Mouse (Mus musculus) embryo, embryonic 11.5 days (tissue): ENCODE measurements around the gene Tcstv3.
"Not testable (repeated sequence)": the region's sequence is repeated elsewhere in the genome, so short reads cannot be mapped to it uniquely, and the experiment has no call there.

Source experiments
- DNase-seq: peaks from one replicate; pipeline ENCODE4 v3.0.0-alpha.2; 2012; ENCODE audit warnings: low read depth, low spot score

The Tcstv3 gene

DNA sequence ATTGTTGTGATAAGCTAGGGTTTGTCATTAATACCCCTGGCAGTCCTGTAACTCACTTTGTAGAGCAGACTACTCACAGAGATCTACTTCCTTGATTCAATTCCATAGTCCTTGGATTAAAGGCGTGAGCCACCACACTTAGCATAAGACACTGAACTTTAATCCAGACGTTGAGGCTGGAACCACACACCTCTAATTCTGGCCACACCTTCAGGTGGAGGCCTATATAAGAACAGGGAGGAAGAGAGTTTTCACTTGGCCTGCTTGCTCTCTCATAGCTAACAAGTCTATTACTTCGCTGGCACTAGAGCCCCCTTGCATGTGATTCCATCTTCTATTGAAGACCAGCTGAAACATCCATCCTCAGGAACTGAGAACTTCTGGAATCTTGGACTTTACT lies at the start of gene Tcstv3:
TSS of gene Tcstv3 (plus strand) at position 301 of the 400 bp plus-strand sequence.
- DNase-seq: not testable (repeated sequence)

DNA sequence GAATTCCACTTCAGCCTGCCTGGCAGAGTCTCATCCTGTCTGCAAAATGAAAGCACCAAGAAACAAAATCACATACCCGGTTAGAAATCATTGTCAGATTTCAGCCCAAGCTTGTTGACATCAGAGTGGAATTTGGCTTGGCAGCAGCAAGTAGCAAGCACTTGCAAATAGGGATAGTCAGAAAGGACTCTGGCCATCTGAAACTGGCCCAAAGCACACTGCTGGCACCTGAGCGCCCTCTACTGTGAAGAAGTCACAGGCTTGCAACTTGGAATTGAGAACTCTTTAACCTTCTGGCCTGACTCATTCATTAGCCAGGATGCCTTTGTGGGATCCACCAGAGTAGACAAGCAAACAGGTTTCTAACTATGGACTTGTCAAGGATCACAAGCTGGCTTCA lies 38.8 kb upstream of the Tcstv3 start:
- not testable (repeated sequence) for DNase-seq

DNA sequence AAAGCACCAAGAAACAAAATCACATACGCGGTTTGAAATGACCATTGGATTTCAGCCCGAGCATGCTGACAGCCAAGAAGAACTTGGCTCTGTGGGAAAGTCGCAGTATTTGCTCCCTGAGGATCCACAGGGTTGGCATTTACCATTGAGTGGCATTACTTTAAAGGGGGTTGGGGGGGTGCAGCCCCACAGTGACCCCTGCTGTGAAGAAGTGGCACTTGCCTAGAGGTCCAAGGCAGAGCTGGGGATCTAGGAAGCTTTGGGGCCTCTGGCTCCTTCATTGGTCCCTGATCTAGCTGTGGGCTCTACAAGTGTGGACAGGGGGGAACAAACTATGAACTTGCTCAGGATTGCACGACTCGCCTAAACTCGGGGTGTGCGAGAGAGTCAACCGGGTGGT lies 37.9 kb upstream of the Tcstv3 start:
- no peak for DNase-seq

DNA sequence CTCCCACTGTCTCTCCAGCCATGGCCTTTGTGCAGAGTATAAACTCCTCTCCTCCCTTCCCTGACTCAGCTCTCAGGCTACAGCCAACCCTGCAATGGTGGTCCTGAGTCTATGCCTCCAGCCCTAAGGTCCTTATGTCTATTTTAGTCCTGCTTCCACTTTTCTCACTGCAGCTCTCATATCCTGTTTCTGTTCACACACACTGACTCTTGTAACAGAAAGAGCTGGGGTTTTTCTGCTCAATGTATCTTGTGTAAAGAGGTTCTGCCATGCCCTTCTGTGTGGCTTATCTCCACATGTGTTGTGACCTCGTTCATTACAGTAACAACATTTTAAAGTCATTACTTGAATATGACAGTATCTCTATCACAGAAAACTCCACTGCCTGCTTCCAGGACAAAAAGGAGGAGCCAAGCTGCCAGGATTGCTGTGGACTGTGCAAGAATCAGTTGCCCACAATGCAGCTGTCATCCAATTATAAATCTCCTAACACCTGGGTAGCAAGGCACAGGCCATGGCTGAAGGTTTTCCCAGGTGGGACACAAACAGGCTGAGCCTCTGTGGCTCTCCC lies 17.3 kb upstream of the Tcstv3 start:
- DNase-seq: no peak

DNA sequence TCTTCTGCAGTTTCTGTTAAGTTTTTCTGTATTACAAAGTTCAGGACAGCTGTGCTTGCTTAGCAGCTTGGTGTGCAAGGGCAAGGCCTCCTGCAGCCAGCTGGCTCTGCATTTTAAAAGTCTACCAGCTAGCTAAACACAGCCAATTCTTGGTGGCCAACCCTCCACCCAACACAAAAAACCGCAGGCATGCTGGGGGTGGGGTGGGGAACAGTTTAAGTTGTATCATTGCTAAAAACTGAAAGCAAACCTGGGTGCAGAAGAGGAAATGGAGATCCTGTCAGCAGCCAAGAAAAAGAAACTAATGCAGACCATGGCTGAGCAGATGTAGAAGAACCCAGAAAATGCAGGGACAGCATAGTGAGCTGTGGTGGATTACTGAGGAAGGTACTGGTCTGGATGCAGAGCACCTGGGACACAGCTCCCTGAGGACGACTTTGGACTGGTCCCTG lies 16.7 kb upstream of the Tcstv3 start, which contains the start of gene BC147527:
TSS of gene BC147527 (plus strand) at position 402 of the 452 bp plus-strand sequence.
- no peak for DNase-seq

DNA sequence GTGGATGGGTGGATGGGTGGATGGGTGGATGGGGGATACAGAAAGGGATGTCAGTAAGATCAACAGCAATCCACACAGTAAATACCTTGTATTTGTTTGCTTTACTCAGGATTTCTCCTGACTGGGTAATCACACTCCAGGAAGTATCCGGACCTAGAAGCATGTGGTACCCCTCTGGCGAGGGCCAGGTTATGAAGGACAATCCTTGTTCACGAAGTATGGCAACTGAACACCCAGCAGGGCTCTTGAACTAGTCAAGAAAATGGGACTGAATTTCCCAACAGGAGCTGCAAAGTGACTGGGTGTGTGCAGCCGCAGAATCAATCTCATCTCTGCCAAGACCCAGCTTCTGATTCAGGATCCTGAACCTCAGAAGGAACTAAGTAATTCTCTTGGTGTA lies 15.8 kb upstream of the Tcstv3 start:
- no peak for DNase-seq

DNA sequence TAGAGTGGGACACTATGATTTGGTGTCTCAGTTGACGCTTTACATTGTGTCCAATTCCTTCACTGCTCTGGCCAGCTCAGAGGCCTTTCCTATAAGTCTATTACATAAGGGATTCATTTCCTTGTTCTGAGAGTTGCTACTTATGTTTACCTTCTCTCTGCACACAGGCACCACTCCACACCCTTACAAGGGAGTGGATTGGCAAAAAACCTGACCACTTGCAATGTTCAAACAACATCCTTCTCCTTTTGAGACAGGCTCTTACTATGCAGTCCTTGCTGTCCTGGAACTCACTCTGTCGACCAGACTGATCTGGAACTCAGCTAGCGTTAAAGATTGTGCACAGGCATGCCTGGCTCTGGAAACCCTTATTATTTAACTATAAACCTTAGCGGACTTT lies 5.9 kb upstream of the Tcstv3 start:
- DNase-seq: no peak

DNA sequence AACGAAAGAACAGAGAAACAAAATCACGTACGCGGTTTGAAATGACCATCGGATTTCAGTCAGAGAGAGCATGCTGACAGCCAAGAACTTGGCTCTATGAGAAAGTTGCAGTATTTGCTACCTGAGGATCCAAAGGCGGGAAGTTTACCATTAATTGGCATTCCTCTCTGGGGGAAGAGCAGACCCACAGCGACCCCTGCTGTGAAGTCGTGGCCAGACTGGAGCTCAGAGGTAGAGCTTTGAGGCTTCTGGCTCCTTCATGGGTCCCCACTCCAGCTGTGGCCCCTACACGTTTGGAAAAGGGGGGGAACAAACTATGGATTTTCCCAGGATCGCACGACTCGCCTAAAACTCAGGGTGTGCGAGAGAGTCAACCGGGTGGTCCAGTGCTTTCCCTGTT lies 3.1 kb upstream of the Tcstv3 start:
- no peak for DNase-seq

DNA sequence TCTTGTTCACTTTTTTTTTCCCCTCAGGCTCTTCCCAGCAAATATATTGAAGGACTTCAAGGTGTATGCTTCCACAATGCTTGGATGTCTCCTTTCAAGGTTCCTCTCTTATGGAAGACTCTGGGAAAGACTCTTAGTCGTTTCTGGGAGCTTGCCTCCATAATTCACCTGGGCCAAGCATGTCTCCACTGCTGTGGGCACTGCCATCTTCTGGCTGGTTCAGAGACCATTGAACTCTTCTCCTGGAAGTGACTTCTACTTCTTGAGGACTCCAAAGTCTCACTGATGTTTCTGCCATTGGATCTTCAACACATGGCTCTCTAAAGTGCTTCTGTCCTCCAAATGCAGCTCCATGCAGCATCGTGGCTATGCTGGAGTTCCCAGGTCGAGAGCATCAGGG lies 3.5 kb downstream of the Tcstv3 start:
- DNase-seq: no peak

DNA sequence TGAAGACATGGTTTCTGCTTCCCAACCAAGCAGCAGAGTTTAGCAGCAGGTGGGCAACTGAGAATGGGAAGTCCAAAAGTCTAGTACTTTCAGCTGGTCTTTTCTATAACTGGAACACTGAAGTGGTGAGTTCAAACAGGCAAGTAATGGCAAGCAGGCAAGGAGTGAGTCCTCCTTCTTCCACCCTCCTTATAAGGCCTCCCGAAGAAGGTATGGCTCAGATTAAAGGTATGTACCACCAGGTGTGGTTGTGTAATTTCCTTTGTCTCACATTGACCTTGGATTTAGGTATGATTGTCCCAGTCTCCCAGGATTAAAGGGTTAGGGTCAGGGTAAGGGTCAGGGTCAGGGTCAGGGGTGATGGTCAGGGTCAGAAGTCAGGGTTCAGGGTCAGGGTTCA lies 4.0 kb downstream of the Tcstv3 start:
- DNase-seq: no peak
